20 mouse cellular contexts compared by ENCODE assay signal in genomic region chr17:30480381-30480780, GRCm38 (mm10).
"Had no signal": no experiment of that assay in that cellular context is flagged by ENCODE, and none has a peak within 500 bp of the region (broad histone marks: within the 10 kb centered on the region; RNA-seq: fewer than 3 reads in every experiment).

No protein-coding gene starts in this region.

- DNase-seq: liver, embryonic 13.5 days; liver, postnatal 0 days; lung, embryonic 14.5 days; lung, postnatal 10 days; lung, postnatal 4 days; retina, postnatal 1 day; right cerebral cortex, adult 18-20 months; right cerebral cortex, postnatal 25 days; right cerebral cortex, postnatal 4 days; spleen, adult 18-20 months; thymus, adult 18-20 months; thymus, postnatal 14 days; thymus, postnatal 4 days had no signal

- H3K27ac ChIP-seq: liver, embryonic 13.5 days; liver, embryonic 15.5 days; midbrain, embryonic 10.5 days; midbrain, embryonic 13.5 days; midbrain, embryonic 15.5 days; neural tube, embryonic 13.5 days; neural tube, embryonic 15.5 days had no signal

- H3K27me3 ChIP-seq: liver, embryonic 13.5 days; liver, embryonic 15.5 days; midbrain, embryonic 13.5 days; midbrain, embryonic 15.5 days; neural tube, embryonic 13.5 days; neural tube, embryonic 15.5 days had no signal

- H3K4me3 ChIP-seq: liver, embryonic 13.5 days; liver, embryonic 15.5 days; midbrain, embryonic 10.5 days; midbrain, embryonic 13.5 days; midbrain, embryonic 15.5 days; myocyte; neural tube, embryonic 13.5 days; neural tube, embryonic 15.5 days had no signal

- H3K36me3 ChIP-seq: liver, embryonic 15.5 days; midbrain, embryonic 15.5 days; neural tube, embryonic 15.5 days had no signal

- H3K4me1 ChIP-seq: liver, embryonic 13.5 days; liver, embryonic 15.5 days; midbrain, embryonic 15.5 days; neural tube, embryonic 13.5 days; neural tube, embryonic 15.5 days had no signal

- H3K9me3 ChIP-seq: liver, embryonic 13.5 days; liver, embryonic 15.5 days; midbrain, embryonic 13.5 days; midbrain, embryonic 15.5 days; neural tube, embryonic 13.5 days; neural tube, embryonic 15.5 days had no signal
